Mouse (Mus musculus) liver, embryonic 16.5 days (tissue): Measurements from ENCODE around the gene Dtx2. TPM values are rescaled to one million over a fixed set of nuclear protein-coding genes. Genes with fewer than 3 reads are reported as not detected.

Source experiments
- ATAC-seq: fragments of 200-750 bp; cut with Nextera tagmentation; 2 replicates; pipeline ENCODE4 v1.8.0; 2017; ENCODE audit warnings: low read depth, mild to moderate bottlenecking, moderate number of reproducible peaks, moderate library complexity
- H3K27ac ChIP-seq: fragments of 300-500 bp; sonication (generic); 2 replicates; pipeline ENCODE4 v1.5.1; 2014; ENCODE audit warnings: mild to moderate bottlenecking, low read length
- H3K27me3 ChIP-seq: fragments of 300-500 bp; sonication (generic); 2 replicates; pipeline ENCODE4 v1.6.1; 2014; ENCODE audit warnings: low read depth, low read length, mixed read lengths; ENCODE audit not compliant: control insufficient read depth, insufficient read depth
- H3K36me3 ChIP-seq: fragments of 300-500 bp; sonication (generic); 2 replicates; pipeline ENCODE4 v1.6.1; 2014; ENCODE audit warnings: mild to moderate bottlenecking; ENCODE audit not compliant: control insufficient read depth, insufficient read depth
- H3K4me1 ChIP-seq: fragments of 300-500 bp; sonication (generic); 2 replicates; pipeline ENCODE4 v1.6.1; 2014; ENCODE audit warnings: low read depth, low read length, mixed read lengths; ENCODE audit not compliant: control insufficient read depth
- H3K4me2 ChIP-seq: fragments of 300-500 bp; sonication (generic); 2 replicates; pipeline ENCODE4 v1.6.1; 2014; ENCODE audit warnings: low read depth, low read length, mixed read lengths
- H3K4me3 ChIP-seq: fragments of 300-500 bp; sonication (generic); 2 replicates; pipeline ENCODE4 v1.5.1; 2014; ENCODE audit warnings: low read depth, mild to moderate bottlenecking, low read length
- H3K9ac ChIP-seq: fragments of 300-500 bp; sonication (generic); 2 replicates; pipeline ENCODE4 v1.6.1; 2014; ENCODE audit warnings: low read depth, low read length
- H3K9me3 ChIP-seq: fragments of 300-500 bp; sonication (generic); replicated peaks from 2 replicates; pipeline ENCODE4 v1.6.1; 2016; ENCODE audit warnings: low read length; ENCODE audit not compliant: control insufficient read depth
- WGBS: fragments of 180-500 bp; shearing (Covaris S2); extraction: QIAGEN DNeasy Blood & Tissue Kit; methylation state at CpG from one replicate; pipeline ENCODE4 v1.1.7; 2014; ENCODE audit not compliant: insufficient replicate concordance; 5-methylcytosine and 5-hydroxymethylcytosine counted together
- polyA plus RNA-seq: library from polyadenylated mRNA; unstranded; fragments of >200 nt; fragmentation: Nextera tagmentation; extraction: Ambion mirVana; gene quantifications from 2 replicates; pipeline ENCODE4 v1.2.1, GENCODE M21; 2015

Dtx2 gene
- polyA plus RNA-seq, 1 experiment from 2014 or later, result 6.5 TPM

DNA sequence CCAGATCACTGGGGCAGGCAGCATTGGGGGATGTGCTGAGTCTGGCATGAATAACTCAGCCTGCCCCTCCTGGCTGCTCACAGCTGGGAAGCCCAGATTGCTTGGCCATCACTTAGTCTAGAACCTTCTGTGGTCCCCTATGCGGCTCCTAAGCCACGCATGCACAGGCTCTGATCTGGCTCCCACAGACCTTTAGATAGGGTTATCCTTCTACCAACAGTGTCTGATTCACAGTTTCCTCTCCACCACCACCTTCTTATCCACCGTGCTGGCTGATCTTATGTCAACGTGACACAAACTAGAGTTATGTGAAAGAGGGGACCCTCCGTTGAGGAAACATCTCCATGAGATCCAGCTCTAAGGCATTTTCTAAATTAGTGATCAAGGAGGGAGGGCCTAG, 80.5 kb downstream of the Dtx2 start:
- Histone ChIP-seq H3K27ac (no peak overlapping the region), H3K4me3 (no peak overlapping the region), H3K4me2 (no peak overlapping the region), H3K9ac (no peak overlapping the region), H3K27me3 (no peaks in the 10 kb centered on the region), H3K9me3 (no peaks in the 10 kb centered on the region), H3K4me1 (no peaks in the 10 kb centered on the region), H3K36me3 (no peaks in the 10 kb centered on the region)
- 37% methylated on average over 5 of the region's 5 CpGs for WGBS
- no peak for ATAC-seq

DNA sequence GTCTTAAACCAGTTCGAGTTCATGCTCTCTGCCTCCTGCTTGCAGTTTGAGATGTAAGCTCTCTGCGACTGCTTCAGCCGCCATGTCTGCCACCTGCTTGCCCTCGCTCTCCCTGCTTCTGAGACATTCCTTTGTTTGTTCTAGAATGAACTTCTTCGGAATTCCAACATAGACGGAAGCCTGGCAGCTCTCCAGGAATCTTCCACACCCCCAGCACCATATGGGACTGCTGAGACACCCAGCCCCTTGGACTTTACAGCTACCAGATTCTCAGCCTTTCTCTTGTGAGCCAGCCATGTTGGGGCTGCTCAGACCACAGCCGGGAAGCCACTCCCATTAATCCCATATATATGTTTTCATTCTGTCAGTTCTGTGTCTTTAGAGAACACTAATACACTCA, 81.7 kb downstream of the Dtx2 start:
- ATAC-seq, result no peak
- Histone ChIP-seq H3K27me3 (no peaks in the 10 kb centered on the region), H3K9me3 (no peaks in the 10 kb centered on the region), H3K9ac (no peak overlapping the region), H3K4me2 (no peak overlapping the region), H3K36me3 (no peaks in the 10 kb centered on the region), H3K27ac (no peak overlapping the region), H3K4me3 (no peak overlapping the region), H3K4me1 (no peaks in the 10 kb centered on the region)
- WGBS, result 60% methylated on average over 7 of the region's 7 CpGs

DNA sequence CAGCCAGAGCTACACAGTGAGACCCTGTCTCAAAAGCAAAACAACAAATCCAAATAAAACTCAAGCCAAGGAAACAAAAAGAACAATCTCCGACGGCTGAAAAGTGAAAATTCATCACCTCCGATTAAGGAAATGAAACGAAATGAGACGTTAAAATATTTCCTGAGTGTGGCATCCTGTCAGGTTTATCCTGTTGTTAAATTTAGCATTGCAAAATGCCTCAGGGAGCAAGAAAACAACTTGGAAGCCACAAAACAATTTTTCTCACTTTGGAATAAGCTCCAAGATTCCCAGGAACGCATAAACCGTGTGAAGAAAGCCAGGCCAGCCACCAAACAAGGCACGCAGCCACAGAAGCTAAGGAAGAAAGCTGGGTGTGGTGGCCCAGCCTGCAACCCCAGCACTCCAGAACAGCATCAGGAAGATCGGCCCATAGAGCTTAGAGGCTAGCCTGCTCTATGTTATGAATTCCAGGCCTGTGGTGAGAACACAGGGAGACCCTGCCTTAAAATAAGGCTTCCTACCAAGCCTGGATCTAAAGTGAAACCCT, 82.5 kb downstream of the Dtx2 start:
- Histone ChIP-seq H3K4me1 (no peaks in the 10 kb centered on the region), H3K4me2 (no peak overlapping the region), H3K4me3 (no peak overlapping the region), H3K27me3 (no peaks in the 10 kb centered on the region), H3K27ac (no peak overlapping the region), H3K9me3 (no peaks in the 10 kb centered on the region), H3K36me3 (no peaks in the 10 kb centered on the region), H3K9ac (no peak overlapping the region)
- WGBS, result 48% methylated on average over 9 of the region's 9 CpGs
- no peak for ATAC-seq

DNA sequence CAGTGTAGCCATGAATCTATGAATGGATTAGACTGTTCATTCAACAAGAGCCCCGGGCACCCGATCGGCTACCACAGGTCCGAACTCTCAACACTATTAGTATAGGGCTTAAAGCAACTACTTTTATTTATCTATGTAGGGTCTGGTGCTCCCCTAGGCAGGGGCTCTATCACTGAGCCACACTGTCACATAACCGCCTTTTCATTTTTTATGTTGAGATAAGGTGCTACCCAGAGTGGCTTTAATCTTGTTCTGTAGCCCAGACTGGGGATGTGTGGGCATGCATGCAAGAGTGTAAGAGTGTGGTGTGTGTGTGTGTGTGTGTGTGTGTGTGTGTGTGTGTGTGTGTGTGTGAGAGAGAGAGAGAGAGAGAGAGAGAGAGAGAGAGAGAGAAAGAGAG, 83.5 kb downstream of the Dtx2 start:
- H3K4me2 ChIP-seq, result no peak overlapping the region
- no peaks in the 10 kb centered on the region for H3K4me1 ChIP-seq
- no peak overlapping the region for H3K9ac ChIP-seq
- ATAC-seq, result no peak
- no peaks in the 10 kb centered on the region for H3K27me3 ChIP-seq
- no peaks in the 10 kb centered on the region for H3K9me3 ChIP-seq
- WGBS, result 63% methylated on average over 5 of the region's 5 CpGs
- H3K27ac ChIP-seq, result no peak overlapping the region
- H3K4me3 ChIP-seq, result no peak overlapping the region
- H3K36me3 ChIP-seq, result no peaks in the 10 kb centered on the region

DNA sequence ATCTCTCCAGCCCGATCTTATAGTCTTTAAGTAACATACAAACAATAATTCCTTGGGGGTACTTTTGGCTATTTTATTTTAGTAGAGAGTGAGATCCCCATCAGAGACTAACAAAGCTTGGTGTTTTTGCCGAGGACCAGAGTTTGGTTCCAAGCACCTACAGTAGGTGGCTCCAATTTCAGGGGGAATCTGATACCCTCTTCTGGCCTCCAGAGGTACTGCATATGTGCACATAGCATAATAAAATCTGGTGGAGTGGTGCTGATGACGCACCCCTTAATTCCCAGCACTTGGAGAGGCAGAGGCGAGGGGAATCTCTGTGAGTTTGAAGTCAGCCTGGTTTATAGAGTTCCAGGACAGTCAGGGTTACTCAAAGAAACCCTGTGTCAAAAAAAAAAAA, 87.7 kb downstream of the Dtx2 start:
- 69% methylated on average over 4 of the region's 4 CpGs for WGBS
- H3K9me3 ChIP-seq, result no peaks in the 10 kb centered on the region
- H3K4me3 ChIP-seq, result no peak overlapping the region
- H3K9ac ChIP-seq, result no peak overlapping the region
- no peak for ATAC-seq
- H3K4me2 ChIP-seq, result no peak overlapping the region
- no peaks in the 10 kb centered on the region for H3K36me3 ChIP-seq
- no peak overlapping the region for H3K27ac ChIP-seq
- H3K4me1 ChIP-seq, result peaks cover 13% of the 10 kb centered on the region
- peaks cover 21% of the 10 kb centered on the region for H3K27me3 ChIP-seq

Other genes starting within 250 kb of the Dtx2 start
- 0.13 TPM in 1 of 2 replicates, not detected in the other for gene Styxl1, start 216.4 kb upstream of the Dtx2 start, polyA plus RNA-seq
- gene Mdh2, start 216.3 kb upstream of the Dtx2 start, polyA plus RNA-seq, result 279 and 280 TPM in 2 replicates
- gene Srrm3, start 187.9 kb upstream of the Dtx2 start, polyA plus RNA-seq, result not detected in 2 replicates
- gene Hspb1, start 106.9 kb upstream of the Dtx2 start, polyA plus RNA-seq, result 9.8 and 19.9 TPM in 2 replicates
- gene Ywhag, start 60.2 kb upstream of the Dtx2 start, polyA plus RNA-seq, result 59.2 and 60.1 TPM in 2 replicates
- gene Ssc4d, start 20.3 kb upstream of the Dtx2 start, polyA plus RNA-seq, result 1.5 and 1.7 TPM in 2 replicates
- gene Zp3, start 14.7 kb upstream of the Dtx2 start, polyA plus RNA-seq, result 0.06 TPM in 1 of 2 replicates, not detected in the other
- 2.9 and 3.6 TPM in 2 replicates for gene Upk3b, start 43.7 kb downstream of the Dtx2 start, polyA plus RNA-seq
- gene Upk3bl, start 59.7 kb downstream of the Dtx2 start, polyA plus RNA-seq, result not detected in 2 replicates
- gene Rasa4, start 89.1 kb downstream of the Dtx2 start, polyA plus RNA-seq, result 1.9 and 2.0 TPM in 2 replicates
- 104 and 118 TPM in 2 replicates for gene Polr2j, start 121.8 kb downstream of the Dtx2 start, polyA plus RNA-seq
- 30.5 and 33.9 TPM in 2 replicates for gene Lrwd1, start 141.3 kb downstream of the Dtx2 start, polyA plus RNA-seq
- 11.3 and 12.9 TPM in 2 replicates for gene Alkbh4, start 141.3 kb downstream of the Dtx2 start, polyA plus RNA-seq
- gene Orai2, start 175.9 kb downstream of the Dtx2 start, polyA plus RNA-seq, result 3.6 and 4.0 TPM in 2 replicates
- gene Prkrip1, start 204.2 kb downstream of the Dtx2 start, polyA plus RNA-seq, result 20.0 and 20.8 TPM in 2 replicates